16 mouse cellular contexts compared by ENCODE assay signal in the genomic region with DNA sequence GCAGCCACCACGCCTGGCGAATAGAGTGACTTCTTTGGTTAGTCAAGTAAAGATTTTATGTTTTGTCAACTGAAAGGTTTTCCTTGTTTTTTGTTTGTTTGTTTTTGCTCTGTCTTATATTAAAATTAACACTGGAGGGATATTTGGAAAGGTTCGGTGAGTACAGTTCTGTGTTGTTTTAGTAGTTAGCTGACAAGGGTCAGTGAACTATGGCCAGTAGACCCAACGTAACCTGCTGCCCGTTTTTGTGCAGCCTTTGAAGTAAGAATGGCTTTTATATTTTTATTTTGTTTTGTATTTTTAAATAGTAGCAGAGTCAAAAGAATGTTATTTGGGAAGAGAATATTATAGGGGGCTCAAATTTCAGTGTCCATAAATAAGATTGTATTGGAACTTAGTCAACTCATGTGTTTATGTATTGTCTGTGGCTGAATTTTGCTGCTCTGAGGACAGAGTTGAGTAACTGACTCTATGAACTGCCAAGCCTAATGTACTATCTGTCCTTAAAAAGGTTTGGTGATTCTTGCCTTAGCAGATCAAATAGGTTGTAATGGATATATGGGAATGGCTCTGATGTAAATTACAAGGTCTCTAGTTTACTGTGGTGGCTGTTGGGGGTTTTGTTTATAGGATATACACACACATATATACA.
"Had no signal": no experiment of that assay in that cellular context is flagged by ENCODE, and none has a peak within 500 bp of the region (broad histone marks: within the 10 kb centered on the region; RNA-seq: fewer than 3 reads in every experiment).

No protein-coding gene starts in this region.

- H3K9ac ChIP-seq: neural tube, embryonic 13.5 days; neural tube, embryonic 15.5 days; stomach, embryonic 15.5 days had no signal

- H3K9me3 ChIP-seq: neural tube, embryonic 13.5 days; neural tube, embryonic 15.5 days; stomach, embryonic 15.5 days had no signal

- H3K27ac ChIP-seq: neural tube, embryonic 13.5 days; neural tube, embryonic 15.5 days; stomach, embryonic 15.5 days; stomach, postnatal 0 days had no signal

- H3K4me3 ChIP-seq: neural tube, embryonic 13.5 days; neural tube, embryonic 15.5 days; stomach, embryonic 15.5 days had no signal

- H3K36me3 ChIP-seq: neural tube, embryonic 15.5 days; stomach, embryonic 15.5 days had no signal

- H3K4me2 ChIP-seq: neural tube, embryonic 13.5 days; neural tube, embryonic 15.5 days; stomach, embryonic 15.5 days had no signal

- DNase-seq: retina, postnatal 1 day; right cerebral cortex, adult 18-20 months; right cerebral cortex, postnatal 14 days; right cerebral cortex, postnatal 25 days; right cerebral cortex, postnatal 4 days; spleen, adult 18-20 months; thymus, adult 18-20 months; thymus, adult 2 months; thymus, postnatal 14 days; thymus, postnatal 25 days; thymus, postnatal 36 days; thymus, postnatal 4 days had no signal

- H3K27me3 ChIP-seq: neural tube, embryonic 13.5 days; neural tube, embryonic 15.5 days; stomach, embryonic 15.5 days had no signal

- H3K4me1 ChIP-seq: stomach, embryonic 15.5 days had no signal
